Mouse (Mus musculus) gastrocnemius, adult 2 months (tissue): ENCODE data around the gene Arfgap1. TPM values are rescaled to one million over a fixed set of nuclear protein-coding genes. Genes with fewer than 3 reads are reported as not detected.

Experiments used
- DNase-seq: peaks from one replicate; pipeline ENCODE4 v3.0.0; 2022
- H3K27ac ChIP-seq: fragments of 200-600 bp; 2 replicates; pipeline ENCODE4 v1.8.1; 2022; ENCODE audit warnings: mild to moderate bottlenecking
- H3K4me3 ChIP-seq: fragments of 200-600 bp; 2 replicates; pipeline ENCODE4 v1.8.1; 2022; ENCODE audit warnings: mild to moderate bottlenecking, moderate library complexity
- CTCF ChIP-seq: fragments of 200-600 bp; IDR thresholded peaks from 2 replicates; pipeline ENCODE4 v1.8.1; 2022; ENCODE audit warnings: antibody characterized with exemption, mild to moderate bottlenecking, moderate library complexity
- intact Hi-C: fragments of 180-260 bp; cut with DNase I; formaldehyde crosslinking; loops from one replicate; pipeline ENCODE4 v1.15.1; 2025
- total RNA-seq, 2 experiments: library from RNA; stranded (reverse); gene quantifications; 2 replicates each; pipeline ENCODE4 v1.2.3; 2021

The Arfgap1 gene
- total RNA-seq, 2 experiments from 2014 or later = 32.5 to 38.5 TPM

DNA sequence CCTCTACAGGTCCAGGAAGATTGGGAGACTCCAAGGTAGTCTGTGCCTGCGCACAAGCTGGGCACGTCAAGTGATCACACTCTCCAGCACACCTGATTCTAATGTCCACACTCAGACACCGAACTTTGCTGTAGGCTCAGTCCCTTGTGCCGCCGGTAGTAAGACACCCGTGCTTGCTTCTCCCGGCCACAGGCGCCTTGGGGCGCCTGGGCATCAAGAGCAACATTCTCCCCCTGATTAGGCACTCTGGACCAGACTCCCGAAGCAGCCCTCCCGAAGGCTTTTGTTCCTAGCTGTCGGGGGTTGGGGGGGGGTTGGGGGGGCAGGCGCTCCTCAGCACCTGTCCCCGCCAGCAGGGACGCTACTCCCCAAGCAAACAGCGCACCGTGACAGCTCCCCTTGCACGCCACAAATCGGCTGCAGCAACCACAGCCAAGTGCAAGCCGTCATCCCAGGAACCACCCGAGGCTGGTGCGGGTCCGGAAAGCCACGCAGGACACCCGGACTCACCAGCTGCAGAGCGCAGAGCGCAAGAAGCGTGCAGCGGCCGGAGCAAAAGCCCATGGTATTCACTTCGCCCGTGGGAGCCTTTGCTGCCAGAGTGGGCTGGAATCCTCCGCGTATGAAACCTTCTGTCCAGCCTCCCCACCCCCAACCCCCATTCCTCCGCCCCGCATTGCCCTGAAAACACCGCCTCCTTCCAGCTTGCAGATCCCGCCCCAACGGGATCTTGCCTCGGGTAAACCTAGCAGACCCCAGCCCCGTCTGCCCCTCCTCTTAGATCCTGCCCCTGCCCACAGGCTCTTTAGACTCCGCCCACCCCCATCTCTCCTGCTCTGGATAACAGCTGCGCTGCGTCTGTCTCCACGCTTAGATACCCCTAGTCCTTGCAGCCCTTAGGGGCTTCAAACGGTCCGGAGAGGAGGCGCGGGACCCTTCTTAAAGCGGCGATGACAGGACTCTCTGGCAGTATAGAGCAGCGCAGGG lies 12.7 kb upstream of the Arfgap1 start, which contains the start of gene Nkain4:
Gene Nkain4, minus strand, starts transcription at position 639 of the 987 bp plus-strand sequence.
- Histone ChIP-seq H3K27ac (peak within 1 kb of the TSS; percentile 31; the same call in 1 of the 2 replicates), H3K4me3 (peak within 1 kb of the TSS; percentile 80)
- intact Hi-C loops = no loop called here
- DNase-seq = peak; percentile 47
- TF ChIP-seq CTCF = peak; percentile 31; the same call in 1 of the 2 replicates

DNA sequence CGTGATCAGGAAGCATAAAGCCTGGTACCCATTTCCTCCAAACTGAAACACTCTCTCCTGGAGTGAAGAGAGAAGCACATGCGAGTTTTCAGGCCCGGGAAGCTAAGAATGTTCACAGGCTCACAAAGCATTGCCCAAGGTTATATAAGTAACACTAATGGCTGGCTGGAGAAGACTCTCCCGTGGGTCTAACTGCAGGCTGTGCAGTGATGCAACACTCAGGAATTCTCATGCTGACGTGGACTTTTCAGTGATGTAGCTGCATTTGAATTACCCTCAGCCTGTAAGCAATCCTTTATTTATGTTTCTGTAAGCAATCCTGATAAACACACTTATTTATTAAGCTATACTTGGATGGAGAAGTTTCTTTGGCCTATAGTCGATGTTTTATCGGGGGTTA lies 7.4 kb upstream of the Arfgap1 start:
- TF ChIP-seq CTCF = no peak
- H3K27ac ChIP-seq = no peak overlapping the region
- no peak overlapping the region for H3K4me3 ChIP-seq
- DNase-seq = no peak
- intact Hi-C loops = loop anchor here (10.0 kb wide), 1 partner anchor 175 kb away; no protein-coding TSS in a partner anchor

DNA sequence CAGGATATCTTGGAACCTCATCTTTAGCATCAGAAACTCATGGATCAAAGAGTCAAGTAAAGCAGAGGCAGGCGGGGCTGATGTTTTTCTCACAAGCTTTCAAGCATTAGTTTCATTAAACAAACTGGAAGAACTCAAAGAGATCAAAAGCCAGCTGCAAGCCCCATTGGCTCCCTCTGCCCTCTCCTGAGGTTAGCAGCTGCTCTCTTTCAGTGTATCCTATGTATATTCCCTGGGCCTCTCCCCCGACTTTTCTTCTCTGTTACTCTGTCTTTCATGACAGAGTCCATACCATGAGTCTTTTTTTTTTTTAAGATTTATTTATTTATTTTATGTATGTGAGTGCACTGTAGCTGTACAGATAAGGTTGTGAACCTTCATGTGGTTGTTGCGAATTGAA lies 6.8 kb upstream of the Arfgap1 start:
- no peak for TF ChIP-seq CTCF
- Histone ChIP-seq H3K4me3 (no peak overlapping the region), H3K27ac (no peak overlapping the region)
- no peak for DNase-seq
- intact Hi-C loops = loop anchor here (10.0 kb wide), 1 partner anchor 175 kb away; no protein-coding TSS in a partner anchor

DNA sequence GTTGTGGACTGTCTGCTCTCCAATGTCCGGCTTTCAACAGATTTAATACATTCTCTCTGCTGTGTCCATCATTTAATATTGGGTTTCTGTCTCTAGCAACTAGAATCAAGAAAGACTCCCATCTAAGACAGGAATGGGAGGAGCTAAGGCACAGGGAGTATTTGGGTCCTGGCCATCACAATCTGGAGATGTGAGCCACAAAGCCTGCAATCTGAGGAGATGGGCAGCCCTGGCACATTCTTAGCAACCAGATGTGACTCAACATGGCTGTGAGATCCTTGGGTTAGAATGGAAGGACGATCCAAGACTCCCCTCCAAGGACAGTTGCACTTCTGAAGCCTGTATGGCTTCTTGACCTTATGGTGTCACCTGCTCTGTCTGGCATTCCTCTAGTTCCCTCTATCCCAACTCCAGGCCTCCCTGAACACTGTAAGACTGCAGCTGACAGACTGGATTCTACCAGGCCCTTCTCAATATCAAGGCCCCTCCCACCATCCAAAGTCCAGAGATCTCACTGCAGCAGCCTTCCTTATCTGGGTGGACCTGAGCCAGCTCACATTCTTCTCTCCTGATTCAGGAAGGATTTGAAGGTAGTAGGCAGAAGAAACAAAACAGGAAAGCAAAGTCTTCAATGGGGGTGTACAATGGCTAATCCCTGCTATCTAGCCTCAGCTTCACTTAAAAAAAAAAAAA lies 4.3 kb upstream of the Arfgap1 start:
- intact Hi-C loops = loop anchor here (10.0 kb wide), 1 partner anchor 178 kb away; no protein-coding TSS in a partner anchor
- no peak for DNase-seq
- H3K4me3 ChIP-seq = no peak overlapping the region
- H3K27ac ChIP-seq = no peak overlapping the region
- TF ChIP-seq CTCF = no peak

DNA sequence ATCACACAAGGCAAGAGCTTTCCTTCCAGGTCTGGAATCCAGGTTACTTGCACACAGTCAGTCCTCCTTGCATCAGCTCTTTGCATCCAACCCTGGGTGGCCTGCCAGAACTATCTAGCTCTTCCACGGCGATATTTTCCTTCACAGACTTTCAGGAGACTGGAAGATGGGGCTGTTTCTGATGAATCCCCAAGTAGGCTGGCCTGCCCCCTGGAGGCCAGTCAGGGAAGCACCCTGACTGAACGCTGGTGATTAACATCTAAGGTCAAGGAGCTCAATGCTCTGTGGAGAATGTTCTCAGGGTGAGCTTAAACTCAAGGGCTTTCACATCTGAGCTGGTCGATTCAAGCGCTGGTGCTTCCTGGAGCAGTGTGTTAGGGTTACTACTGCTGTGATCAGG lies 3.1 kb upstream of the Arfgap1 start:
- peak; percentile 80 for DNase-seq
- no peak overlapping the region for H3K4me3 ChIP-seq
- H3K27ac ChIP-seq = no peak overlapping the region
- intact Hi-C loops = loop anchor here (1.0 to 10.0 kb wide), 2 partner anchors 39 to 179 kb away; no protein-coding TSS in a partner anchor
- peak; percentile 98 for TF ChIP-seq CTCF

DNA sequence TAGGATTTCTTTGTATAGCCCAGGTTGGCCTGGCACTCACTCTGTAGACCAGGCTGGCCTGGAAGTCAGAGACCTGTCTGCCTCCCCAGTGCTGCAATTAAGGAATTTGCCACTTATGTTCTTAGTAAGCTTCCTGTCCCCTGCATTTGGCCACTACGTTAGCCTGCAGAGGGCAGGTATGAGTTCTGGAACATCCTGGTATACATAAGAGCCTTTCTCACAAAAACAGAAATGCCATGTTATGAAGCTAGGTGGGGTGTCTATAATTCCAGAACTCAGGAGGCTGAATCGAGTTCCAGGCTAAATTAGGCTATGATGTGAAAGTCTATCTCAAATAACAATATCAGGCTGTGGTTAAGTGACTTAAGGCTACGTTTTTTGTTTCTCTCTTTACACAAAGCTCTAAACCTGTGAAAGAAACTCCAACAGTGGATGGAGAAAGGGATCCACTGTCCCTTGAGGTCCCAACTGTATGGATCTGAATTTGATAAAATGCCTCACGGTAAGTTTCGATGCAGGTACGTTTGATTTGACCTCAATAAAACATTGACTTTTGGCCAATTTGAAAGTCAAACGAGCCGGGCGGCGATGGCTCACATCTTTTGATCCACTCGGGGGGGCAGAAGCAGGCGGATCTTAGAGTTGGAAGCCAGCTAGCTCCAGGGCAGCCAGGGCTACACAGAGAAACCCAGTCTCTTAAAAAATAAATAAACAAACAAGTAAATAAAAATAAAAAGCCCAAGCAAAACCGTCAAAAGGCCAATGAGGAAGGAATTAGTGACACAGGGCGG lies 738 bp upstream of the Arfgap1 start:
- H3K27ac ChIP-seq = peak overlapping the region; percentile 92
- no peak for DNase-seq
- TF ChIP-seq CTCF = peak; percentile 40
- intact Hi-C loops = loop anchor here (10.0 kb wide), 1 partner anchor 181 kb away; no protein-coding TSS in a partner anchor
- H3K4me3 ChIP-seq = peak overlapping the region; percentile 76

DNA sequence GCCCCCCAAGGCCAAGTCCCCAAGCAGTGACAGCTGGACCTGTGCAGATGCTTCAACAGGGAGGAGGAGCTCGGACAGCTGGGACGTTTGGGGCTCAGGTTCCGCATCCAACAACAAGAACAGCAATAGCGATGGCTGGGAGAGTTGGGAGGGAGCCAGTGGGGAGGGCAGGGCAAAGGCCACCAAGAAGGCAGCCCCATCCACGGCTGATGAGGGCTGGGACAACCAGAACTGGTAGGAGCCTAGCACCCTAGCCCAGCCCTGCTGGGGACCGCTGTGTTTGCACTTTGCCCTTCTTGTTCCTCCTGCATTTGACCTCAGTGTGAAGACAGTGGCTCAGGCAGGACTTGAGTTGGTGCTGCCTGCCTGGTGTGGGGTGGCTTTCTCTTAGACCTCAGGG lies 14.1 kb downstream of the Arfgap1 start:
- Histone ChIP-seq H3K27ac (no peak overlapping the region), H3K4me3 (no peak overlapping the region)
- intact Hi-C loops = no loop called here
- DNase-seq = no peak
- no peak for TF ChIP-seq CTCF

DNA sequence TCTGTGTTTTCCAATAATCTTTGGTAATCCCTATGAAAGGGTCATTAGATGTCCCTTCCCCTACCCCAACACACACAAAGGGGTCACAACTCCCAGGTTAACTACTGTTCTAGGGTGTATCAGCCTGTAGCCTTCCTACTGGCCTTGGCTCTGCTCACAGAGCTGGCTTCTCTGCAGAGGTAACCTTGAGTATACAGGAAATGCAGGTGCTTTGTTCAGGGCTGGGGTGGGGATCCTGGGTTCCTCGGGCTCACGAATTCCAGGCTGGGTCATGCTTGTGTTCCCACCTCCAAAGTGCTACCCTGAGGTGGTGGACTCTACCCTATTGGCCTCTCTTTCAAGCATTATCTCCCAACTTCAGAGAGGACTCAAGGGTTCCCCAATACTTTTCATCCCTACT lies 18.6 kb downstream of the Arfgap1 start:
- Histone ChIP-seq H3K27ac (no peak overlapping the region), H3K4me3 (no peak overlapping the region)
- intact Hi-C loops = no loop called here
- DNase-seq = no peak
- no peak for TF ChIP-seq CTCF

DNA sequence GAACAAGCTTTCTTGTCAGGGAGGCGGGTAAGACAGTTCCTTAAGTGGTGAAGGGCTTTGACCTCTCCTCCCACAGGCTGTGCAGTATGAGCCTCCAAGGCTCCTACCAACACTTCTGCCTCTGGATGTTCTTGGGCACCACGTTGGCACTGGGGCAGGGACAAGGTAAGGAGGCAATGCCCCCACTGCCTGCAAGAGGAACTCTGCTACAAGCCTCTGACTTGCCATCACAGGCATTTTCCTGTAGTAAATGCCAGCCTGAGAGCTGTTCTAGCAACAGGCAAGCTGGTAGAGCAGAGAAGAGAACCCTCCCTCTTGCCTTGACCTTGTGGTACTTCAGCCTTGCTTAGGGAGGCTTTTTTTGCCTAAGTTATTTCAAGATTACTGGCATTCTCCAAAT lies 19.4 kb downstream of the Arfgap1 start, which contains the start of gene Col20a1:
Gene Col20a1, plus strand, starts transcription at position 87 of the 400 bp plus-strand sequence.
- TF ChIP-seq CTCF = no peak
- Histone ChIP-seq H3K27ac (no peak within 1 kb of the TSS), H3K4me3 (no peak within 1 kb of the TSS)
- DNase-seq = no peak
- intact Hi-C loops = no loop called here

DNA sequence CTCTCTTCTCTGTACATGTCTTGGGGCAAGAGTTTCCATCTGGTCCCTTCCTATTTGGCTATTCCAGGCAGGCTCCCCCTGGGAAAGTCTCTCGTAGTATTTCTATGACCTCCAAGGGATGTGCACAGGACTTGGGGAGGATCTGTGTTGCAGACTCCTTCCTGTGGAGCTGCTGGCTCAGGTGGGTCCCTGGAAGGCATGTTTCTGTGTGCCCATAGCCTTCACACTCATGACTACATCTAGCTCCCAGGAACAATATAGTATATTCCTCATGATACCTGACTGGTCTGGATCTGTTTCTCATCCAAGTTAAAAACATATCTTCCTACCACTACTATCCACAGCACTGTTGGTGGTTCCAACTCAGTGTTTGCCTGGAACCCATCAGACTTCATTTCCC lies 20.0 kb downstream of the Arfgap1 start:
- Histone ChIP-seq H3K27ac (no peak overlapping the region), H3K4me3 (no peak overlapping the region)
- no peak for TF ChIP-seq CTCF
- no peak for DNase-seq
- intact Hi-C loops = no loop called here

DNA sequence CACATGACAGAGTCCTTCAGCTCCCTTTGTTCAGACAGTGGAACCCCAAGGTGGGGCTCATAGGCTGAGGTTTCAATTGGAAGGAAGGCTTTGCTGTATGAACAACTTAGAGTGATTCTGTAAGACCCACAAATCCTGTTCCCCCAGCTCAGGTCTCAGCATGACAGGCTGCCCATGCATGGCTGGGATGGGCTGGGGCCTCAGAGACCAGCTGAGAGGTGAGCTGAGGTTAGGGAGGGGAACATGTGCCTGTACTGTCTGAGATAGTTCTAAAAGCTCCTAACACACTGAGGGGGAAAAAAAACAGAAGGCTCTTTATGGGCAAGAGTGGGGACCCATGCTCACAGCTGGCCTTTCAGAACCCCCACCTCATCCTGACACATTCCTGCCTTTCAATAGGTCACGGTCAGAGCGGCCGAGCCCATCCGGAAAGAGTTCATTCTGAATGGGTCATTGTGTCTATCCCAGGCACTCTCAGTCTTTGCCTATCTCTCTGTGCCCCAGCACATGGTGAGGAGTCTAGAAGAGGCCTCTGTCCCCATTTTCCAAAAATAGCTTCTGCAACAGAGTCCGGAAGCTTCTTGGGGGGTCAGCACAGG lies 20.5 kb downstream of the Arfgap1 start:
- no peak overlapping the region for H3K27ac ChIP-seq
- no peak for TF ChIP-seq CTCF
- no peak overlapping the region for H3K4me3 ChIP-seq
- no peak for DNase-seq
- intact Hi-C loops = no loop called here

DNA sequence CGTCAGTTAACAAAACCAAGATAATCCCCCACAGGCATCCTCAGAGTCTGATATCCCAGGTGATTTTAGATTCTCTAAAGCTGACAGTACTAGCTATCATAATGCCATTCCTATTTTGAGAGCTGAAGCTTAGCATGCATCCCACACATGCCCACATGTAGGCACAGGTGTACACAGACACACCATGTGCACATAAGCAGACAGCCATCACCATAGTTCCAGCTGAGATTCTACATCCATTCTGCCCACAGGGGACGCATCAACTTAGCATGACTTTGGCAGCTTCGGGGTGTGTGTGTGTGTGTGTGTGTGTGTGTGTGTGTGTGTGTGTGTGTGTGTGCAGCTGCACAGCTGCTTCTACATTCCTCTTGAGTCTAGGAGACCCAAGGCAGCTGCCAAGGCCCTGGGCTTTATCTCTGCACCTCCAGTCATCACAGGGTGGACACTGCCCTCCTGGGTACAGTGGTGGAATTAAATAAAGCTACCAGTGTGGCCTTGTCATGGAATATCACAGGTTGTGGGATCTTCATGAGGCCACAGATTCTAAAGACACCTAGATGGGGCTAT lies 21.4 kb downstream of the Arfgap1 start:
- intact Hi-C loops = no loop called here

More for the DNA sequence above, 21.4 kb downstream of the Arfgap1 start:
- TF ChIP-seq CTCF = no peak
- no peak overlapping the region for H3K4me3 ChIP-seq
- no peak for DNase-seq
- H3K27ac ChIP-seq = no peak overlapping the region
